Mouse (Mus musculus): Measurements from ENCODE around the gene Szrd1. TPM values are rescaled to one million over a fixed set of nuclear protein-coding genes. Genes with fewer than 3 reads are reported as not detected.
A peak's percentile ranks its signal among the peaks of the same experiment; 100 is the strongest.

Szrd1 gene
- polyA plus RNA-seq, 1 experiment from 2014 or later, result 33.4 TPM

DNA sequence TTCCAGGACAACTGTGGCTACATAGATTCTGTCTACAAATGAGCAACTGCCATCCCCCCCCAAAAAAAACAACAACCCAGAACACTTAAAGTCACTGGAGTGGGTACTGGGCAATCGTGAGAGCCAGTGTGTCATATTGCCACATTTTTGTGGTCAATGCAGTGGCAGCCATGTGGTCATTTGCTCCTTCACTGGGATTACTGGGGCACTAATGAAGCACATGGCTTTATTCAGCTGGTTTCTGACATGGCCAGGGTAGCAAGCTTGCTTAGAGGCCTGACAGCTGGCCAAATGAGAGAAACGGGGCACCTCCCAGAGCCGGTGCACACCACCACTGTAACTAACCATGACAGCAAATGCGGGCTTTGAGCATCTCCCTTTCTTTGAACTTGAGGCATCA lies 38.9 kb upstream of the Szrd1 start:
- Histone ChIP-seq H3K9me3 (ENCODE audit: low read length) (no peaks in the 10 kb centered on the region), H3K27ac (ENCODE audit: low read length) (no peak overlapping the region), H3K4me3 (ENCODE audit: low read depth, low read length) (no peak overlapping the region), H3K27me3 (replicated peaks; ENCODE audit: insufficient read depth, low read length) (no peaks in the 10 kb centered on the region), H3K4me1 (ENCODE audit: insufficient read depth, low read depth, low read length) (no peaks in the 10 kb centered on the region), H3K4me2 (replicated peaks; ENCODE audit: low read depth, low read length) (no peak overlapping the region), H3K36me3 (ENCODE audit: insufficient read depth, low read length) (0 out of 2 replicates have a peak, but pooled peaks cover 10% of the 10 kb centered on the region), H3K9ac (replicated peaks; ENCODE audit: low read depth) (no peak overlapping the region)
- ATAC-seq (peak; percentile 66), DNase-seq (ENCODE audit: low spot score) (peak; percentile 34)
- WGBS, result 81% methylated on average over 4 of the region's 4 CpGs
- no peak for TF ChIP-seq CTCF (IDR thresholded peaks at IDR 0.05)

DNA sequence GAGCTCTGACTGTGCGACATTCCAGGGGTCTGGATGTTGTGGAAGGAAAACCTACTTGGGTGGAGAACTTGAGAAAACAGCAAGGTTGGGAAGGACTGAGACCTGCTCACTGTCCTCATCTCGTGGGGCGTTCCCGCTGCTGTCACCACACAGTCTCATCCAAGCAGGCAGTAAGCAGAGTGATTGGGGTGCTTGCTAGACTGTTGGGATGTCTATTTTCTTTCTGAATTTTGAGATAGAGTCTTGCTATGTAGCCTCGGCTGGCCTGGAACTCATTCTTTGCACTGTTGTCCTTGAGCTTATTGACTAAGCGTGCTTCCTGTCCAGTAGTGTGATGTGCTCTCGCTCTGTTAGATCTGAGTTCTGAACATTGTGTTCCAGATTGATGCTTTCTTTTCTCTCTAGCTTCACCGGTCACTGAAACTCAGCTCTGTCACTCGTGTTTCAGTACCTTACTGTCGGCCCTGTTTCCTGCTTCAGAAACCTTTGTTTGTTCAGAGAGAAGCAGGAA lies 36.8 kb upstream of the Szrd1 start:
- no peak overlapping the region for H3K27ac ChIP-seq (ENCODE audit: low read length)
- H3K4me1 ChIP-seq (ENCODE audit: insufficient read depth, low read depth, low read length), result no peaks in the 10 kb centered on the region
- no peak overlapping the region for H3K9ac ChIP-seq (replicated peaks; ENCODE audit: low read depth)
- whole genome bisulfite sequencing, result 66% methylated on average over 10 of the region's 10 CpGs
- H3K4me2 ChIP-seq (replicated peaks; ENCODE audit: low read depth, low read length), result no peak overlapping the region
- no peaks in the 10 kb centered on the region for H3K9me3 ChIP-seq (ENCODE audit: low read length)
- no peak; the same call in 1 of the 2 replicates for ATAC-seq
- H3K4me3 ChIP-seq (ENCODE audit: low read depth, low read length), result no peak overlapping the region
- H3K27me3 ChIP-seq (replicated peaks; ENCODE audit: insufficient read depth, low read length), result no peaks in the 10 kb centered on the region
- H3K36me3 ChIP-seq (ENCODE audit: insufficient read depth, low read length), result peaks cover 6% of the 10 kb centered on the region; the same call in 1 of the 2 replicates
- no peak for TF ChIP-seq EP300 (IDR thresholded peaks at IDR 0.05)
- no peak for TF ChIP-seq CTCF (IDR thresholded peaks at IDR 0.05)
- DNase-seq (ENCODE audit: low spot score), result no peak

DNA sequence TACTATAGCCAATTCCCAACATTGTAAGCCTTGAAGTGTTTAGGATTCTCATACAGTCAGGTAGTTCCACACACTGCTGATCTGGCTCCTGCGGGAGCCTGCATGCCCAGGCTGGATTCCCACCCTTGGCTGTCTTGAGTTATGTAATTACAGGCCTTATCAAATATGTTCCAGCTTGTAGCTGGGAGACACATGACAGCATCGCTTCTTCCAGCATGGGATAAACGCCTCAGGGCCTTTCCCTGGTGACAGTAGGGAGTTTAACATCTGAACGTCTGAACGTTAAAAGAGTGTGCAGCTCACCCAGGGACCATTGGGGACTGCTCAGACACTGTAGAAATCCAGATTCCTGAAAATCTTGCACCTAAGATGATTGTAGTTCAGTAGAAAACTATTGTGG lies 36.2 kb upstream of the Szrd1 start:
- WGBS, result 81% methylated on average over 5 of the region's 5 CpGs
- Histone ChIP-seq H3K4me3 (ENCODE audit: low read depth, low read length) (no peak overlapping the region), H3K27me3 (replicated peaks; ENCODE audit: insufficient read depth, low read length) (no peaks in the 10 kb centered on the region), H3K4me2 (replicated peaks; ENCODE audit: low read depth, low read length) (no peak overlapping the region), H3K9me3 (ENCODE audit: low read length) (no peaks in the 10 kb centered on the region), H3K36me3 (ENCODE audit: insufficient read depth, low read length) (peaks cover 7% of the 10 kb centered on the region; the same call in 1 of the 2 replicates), H3K9ac (replicated peaks; ENCODE audit: low read depth) (no peak overlapping the region), H3K27ac (ENCODE audit: low read length) (no peak overlapping the region), H3K4me1 (ENCODE audit: insufficient read depth, low read depth, low read length) (no peaks in the 10 kb centered on the region)
- ATAC-seq (no peak), DNase-seq (ENCODE audit: low spot score) (no peak)
- TF ChIP-seq CTCF (IDR thresholded peaks at IDR 0.05), result no peak
- no peak for TF ChIP-seq EP300 (IDR thresholded peaks at IDR 0.05)

DNA sequence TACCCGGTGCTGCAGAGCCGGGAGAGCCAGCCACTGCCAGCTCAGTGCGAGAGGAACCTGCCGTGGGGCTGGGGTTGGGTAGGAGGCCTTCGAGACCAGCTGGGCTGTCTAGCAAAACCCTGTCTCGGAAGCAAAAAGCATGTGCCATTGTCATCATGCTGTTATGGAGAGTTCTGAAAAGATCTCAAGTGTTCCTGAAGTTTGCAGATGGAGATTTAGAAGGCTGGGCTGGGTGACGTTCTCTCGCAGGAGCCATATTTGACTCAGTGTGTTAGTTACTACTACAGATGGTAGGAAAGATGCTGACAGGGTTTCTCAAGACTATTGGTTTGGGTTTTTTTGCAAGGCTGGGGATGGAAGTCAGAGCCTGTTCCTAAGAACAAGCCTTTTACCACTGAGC lies 32.5 kb upstream of the Szrd1 start:
- Histone ChIP-seq H3K27me3 (replicated peaks; ENCODE audit: insufficient read depth, low read length) (no peaks in the 10 kb centered on the region), H3K4me3 (ENCODE audit: low read depth, low read length) (no peak overlapping the region), H3K4me1 (ENCODE audit: insufficient read depth, low read depth, low read length) (no peaks in the 10 kb centered on the region), H3K36me3 (ENCODE audit: insufficient read depth, low read length) (peaks cover 8% of the 10 kb centered on the region; the same call in 1 of the 2 replicates), H3K27ac (ENCODE audit: low read length) (no peak overlapping the region), H3K4me2 (replicated peaks; ENCODE audit: low read depth, low read length) (no peak overlapping the region), H3K9ac (replicated peaks; ENCODE audit: low read depth) (no peak overlapping the region), H3K9me3 (ENCODE audit: low read length) (no peaks in the 10 kb centered on the region)
- TF ChIP-seq EP300 (IDR thresholded peaks at IDR 0.05) (no peak), CTCF (IDR thresholded peaks at IDR 0.05) (no peak)
- ATAC-seq (no peak), DNase-seq (ENCODE audit: low spot score) (no peak)
- 85% methylated on average over 8 of the region's 8 CpGs for WGBS

DNA sequence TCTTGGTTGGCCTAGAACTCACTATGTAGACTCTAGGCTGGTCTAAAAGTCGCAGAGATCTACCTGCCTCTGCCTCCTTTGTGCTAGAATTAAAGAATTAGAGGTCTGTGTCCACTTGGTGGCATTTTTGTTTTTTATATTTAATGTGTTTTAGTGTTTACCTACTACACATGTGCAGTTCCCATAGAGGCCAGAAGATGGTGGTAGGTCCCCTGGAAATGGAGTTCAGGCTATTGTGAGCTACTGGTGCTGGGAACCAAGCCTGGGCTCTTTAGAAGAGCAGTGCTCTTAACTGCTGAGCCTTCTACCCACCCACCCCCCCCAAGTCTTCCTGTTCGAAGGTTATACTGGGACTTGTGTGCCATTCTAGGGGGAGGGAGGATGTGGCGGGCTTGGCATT lies 27.6 kb upstream of the Szrd1 start:
- Histone ChIP-seq H3K4me1 (ENCODE audit: insufficient read depth, low read depth, low read length) (no peaks in the 10 kb centered on the region), H3K4me2 (replicated peaks; ENCODE audit: low read depth, low read length) (no peak overlapping the region), H3K36me3 (ENCODE audit: insufficient read depth, low read length) (peaks cover 8% of the 10 kb centered on the region; the same call in 1 of the 2 replicates), H3K27me3 (replicated peaks; ENCODE audit: insufficient read depth, low read length) (no peaks in the 10 kb centered on the region), H3K27ac (ENCODE audit: low read length) (no peak overlapping the region), H3K9ac (replicated peaks; ENCODE audit: low read depth) (no peak overlapping the region), H3K4me3 (ENCODE audit: low read depth, low read length) (no peak overlapping the region), H3K9me3 (ENCODE audit: low read length) (no peaks in the 10 kb centered on the region)
- no peak for TF ChIP-seq EP300 (IDR thresholded peaks at IDR 0.05)
- peak; percentile 28; the same call in 1 of the 2 replicates for TF ChIP-seq CTCF (IDR thresholded peaks at IDR 0.05)
- WGBS, result 100% methylated on average over 3 of the region's 3 CpGs
- DNase-seq (ENCODE audit: low spot score) (no peak), ATAC-seq (no peak)

DNA sequence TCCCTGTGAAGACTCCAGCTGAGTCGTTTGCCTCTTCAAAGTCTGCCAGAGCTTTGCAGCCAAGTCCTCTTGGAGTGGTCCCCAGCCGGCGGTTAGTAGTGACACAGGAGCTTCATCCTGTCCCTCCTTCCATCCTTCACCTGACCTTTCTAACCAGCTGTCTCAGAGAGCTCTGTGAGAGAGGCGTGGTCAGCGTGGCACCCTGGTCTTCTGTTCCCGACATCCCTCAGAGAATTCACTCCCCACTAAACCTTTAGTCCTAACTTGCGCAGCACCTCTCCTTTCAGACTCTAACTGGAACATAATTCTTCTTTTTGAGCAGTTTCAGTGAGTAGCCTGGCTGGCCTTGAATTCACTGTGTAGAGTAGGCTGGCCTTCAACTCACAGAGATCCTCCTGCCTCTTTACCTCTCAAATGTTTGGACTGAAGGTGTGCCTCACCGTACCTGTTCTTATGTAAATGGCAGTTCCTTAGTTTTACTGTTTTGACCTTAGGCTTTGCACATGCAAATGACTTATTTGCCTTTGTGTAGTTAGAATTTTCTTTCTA lies 26.2 kb upstream of the Szrd1 start:
- H3K27me3 ChIP-seq (replicated peaks; ENCODE audit: insufficient read depth, low read length), result no peaks in the 10 kb centered on the region
- no peak for TF ChIP-seq CTCF (IDR thresholded peaks at IDR 0.05)
- no peak for TF ChIP-seq EP300 (IDR thresholded peaks at IDR 0.05)
- 72% methylated on average over 8 of the region's 8 CpGs for WGBS
- 0 out of 2 replicates have a peak, but pooled peaks cover 1% of the 10 kb centered on the region for H3K36me3 ChIP-seq (ENCODE audit: insufficient read depth, low read length)
- DNase-seq (ENCODE audit: low spot score), result no peak
- no peak overlapping the region for H3K9ac ChIP-seq (replicated peaks; ENCODE audit: low read depth)
- no peak overlapping the region for H3K4me2 ChIP-seq (replicated peaks; ENCODE audit: low read depth, low read length)
- no peak for ATAC-seq
- H3K4me3 ChIP-seq (ENCODE audit: low read depth, low read length), result no peak overlapping the region
- H3K4me1 ChIP-seq (ENCODE audit: insufficient read depth, low read depth, low read length), result no peaks in the 10 kb centered on the region
- H3K27ac ChIP-seq (ENCODE audit: low read length), result no peak overlapping the region
- H3K9me3 ChIP-seq (ENCODE audit: low read length), result no peaks in the 10 kb centered on the region

Measured in lung, postnatal 0 days (tissue).